Mouse (Mus musculus): ENCODE data around the gene Fbxo11. TPM values are rescaled to one million over a fixed set of nuclear protein-coding genes. Genes with fewer than 3 reads are reported as not detected.

Fbxo11 gene
- polyA plus RNA-seq (2016; fragmentation: Nextera tagmentation; extraction: Ambion mirVana), result 25.0 and 27.6 TPM in 2 replicates

DNA sequence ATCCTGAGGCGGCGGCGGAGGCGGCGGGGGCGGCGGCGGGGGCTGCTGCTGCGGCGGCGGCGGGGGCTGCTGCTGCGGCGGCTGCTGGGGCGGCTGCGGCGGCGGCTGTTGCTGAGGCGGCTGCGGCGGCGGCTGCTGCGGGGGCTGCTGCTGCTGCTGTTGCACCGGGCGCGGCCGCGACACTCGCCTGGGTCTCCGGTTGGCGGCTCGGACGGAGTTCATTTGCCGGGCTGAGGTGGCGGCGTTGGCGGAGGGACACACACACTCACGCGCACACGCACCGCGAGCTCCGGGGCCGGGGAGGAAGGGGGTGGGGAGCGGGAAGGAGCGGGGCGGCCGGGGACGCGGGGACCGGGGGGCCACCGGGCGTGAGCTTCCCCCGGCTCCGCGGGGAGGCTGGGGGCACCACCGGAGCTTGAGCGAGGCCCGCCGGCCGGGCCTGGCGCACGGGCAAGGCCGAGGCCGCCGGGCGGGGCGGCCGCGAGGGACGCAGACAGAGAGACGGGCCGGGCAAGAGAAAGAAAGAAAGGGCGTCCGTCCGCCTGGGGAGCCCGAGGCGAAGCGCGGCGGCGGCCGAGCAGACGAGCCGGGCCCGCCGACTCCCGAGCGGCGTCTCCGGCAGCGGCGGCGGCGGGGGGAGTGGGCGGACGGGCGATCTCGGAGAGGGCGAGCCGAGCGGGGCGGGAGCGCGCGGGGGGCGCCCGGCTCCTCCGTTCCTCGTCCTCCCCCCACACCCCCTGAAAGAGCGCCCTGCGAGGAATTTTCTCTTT is at the start of gene Fbxo11:
Fbxo11 (minus strand) TSS at position 261 of the 770 bp plus-strand sequence.
- WGBS, result under 1% methylated on average over 82 of the region's 112 CpGs
- H3K36me3 ChIP-seq, result no peaks in the 10 kb centered on the region
- peak within 1 kb of the TSS; percentile 100 for H3K9ac ChIP-seq

DNA sequence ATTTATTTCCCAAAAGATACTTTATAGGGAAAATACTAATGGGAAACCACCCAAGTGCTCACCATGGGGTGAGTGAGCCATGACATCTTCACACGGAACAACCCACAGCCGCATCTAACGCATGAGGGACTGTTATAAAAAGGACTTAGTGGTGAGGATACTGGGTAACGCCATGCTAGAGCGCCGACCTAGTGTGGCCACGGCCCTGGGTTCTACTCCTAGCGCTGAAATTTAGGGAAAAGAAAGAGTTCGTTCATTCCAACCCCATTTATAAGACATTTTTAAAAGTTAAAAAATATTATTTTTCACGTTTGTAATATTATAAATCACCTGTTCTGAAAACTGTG is 48.8 kb upstream of the Fbxo11 start:
- Histone ChIP-seq H3K4me1 (no peaks in the 10 kb centered on the region), H3K9ac (no peak overlapping the region), H3K9me3 (no peaks in the 10 kb centered on the region), H3K36me3 (no peaks in the 10 kb centered on the region), H3K27me3 (no peaks in the 10 kb centered on the region), H3K27ac (no peak overlapping the region), H3K4me2 (replicated peaks) (no peak overlapping the region), H3K4me3 (no peak overlapping the region)
- 94% methylated on average over 10 of the region's 10 CpGs for WGBS
- ATAC-seq (ENCODE audit: insufficient number of reproducible peaks, insufficient read depth, low FRiP score, low TSS enrichment), result no peak

More for the DNA sequence above, at the start of gene Fbxo11:
- Histone ChIP-seq H3K27me3 (no peaks in the 10 kb centered on the region), H3K4me3 (peak within 1 kb of the TSS; percentile 98), H3K27ac (peak within 1 kb of the TSS; percentile 100), H3K4me2 (replicated peaks) (peak within 1 kb of the TSS; percentile 63), H3K9me3 (no peaks in the 10 kb centered on the region), H3K4me1 (peaks cover 8% of the 10 kb centered on the region)
- peak; percentile 1; the same call in 1 of the 2 replicates for ATAC-seq (ENCODE audit: insufficient number of reproducible peaks, insufficient read depth, low FRiP score, low TSS enrichment)

GRCm38 (mm10) chr17:88113015-88113882 is 48.2 kb upstream of the Fbxo11 start:
- no peaks in the 10 kb centered on the region for H3K4me1 ChIP-seq
- H3K9ac ChIP-seq, result no peak overlapping the region
- H3K9me3 ChIP-seq, result no peaks in the 10 kb centered on the region
- H3K4me2 ChIP-seq (replicated peaks), result no peak overlapping the region
- ATAC-seq (ENCODE audit: insufficient number of reproducible peaks, insufficient read depth, low FRiP score, low TSS enrichment), result no peak
- no peak overlapping the region for H3K4me3 ChIP-seq
- 82% methylated on average over 12 of the region's 12 CpGs for WGBS
- H3K27me3 ChIP-seq, result no peaks in the 10 kb centered on the region
- H3K36me3 ChIP-seq, result no peaks in the 10 kb centered on the region
- no peak overlapping the region for H3K27ac ChIP-seq

DNA sequence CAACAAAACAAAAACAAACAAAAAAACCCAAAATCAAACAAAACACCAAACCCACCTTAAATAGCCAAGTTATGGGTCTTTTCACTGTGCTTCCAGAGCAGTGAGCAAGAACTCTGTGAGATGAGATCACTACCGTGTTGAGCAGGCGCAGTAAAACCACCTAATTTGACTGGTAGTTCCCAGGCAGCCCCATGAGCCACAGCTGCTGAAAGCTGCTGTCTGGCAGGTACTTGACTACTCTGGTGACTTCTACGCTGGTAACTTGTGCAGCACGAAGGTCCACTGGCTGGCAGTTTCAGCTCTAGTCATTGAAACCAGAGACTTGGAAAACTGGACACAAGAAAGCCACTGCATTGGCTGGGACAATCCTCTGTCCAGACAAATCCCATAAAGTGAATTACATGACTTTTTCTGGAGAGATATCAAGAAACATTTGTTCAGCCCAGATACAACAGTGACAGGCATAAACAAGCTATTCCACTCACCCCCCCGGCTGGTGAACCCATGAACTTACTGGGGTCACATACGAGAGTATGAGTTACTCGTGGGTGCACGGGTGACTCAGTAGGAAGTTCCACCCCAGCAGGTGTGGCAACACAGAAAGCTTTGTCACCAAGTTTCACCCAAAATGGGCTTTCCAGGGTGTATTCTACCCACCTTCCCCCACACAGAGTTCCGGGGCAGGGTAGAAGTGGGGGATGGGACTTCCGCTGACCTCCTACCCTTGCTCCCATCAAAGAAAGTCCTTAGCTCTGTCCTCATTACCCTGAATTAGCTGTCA is 47.0 kb upstream of the Fbxo11 start:
- Histone ChIP-seq H3K4me1 (no peaks in the 10 kb centered on the region), H3K27me3 (no peaks in the 10 kb centered on the region), H3K36me3 (no peaks in the 10 kb centered on the region), H3K9me3 (no peaks in the 10 kb centered on the region), H3K27ac (no peak overlapping the region), H3K4me2 (replicated peaks) (no peak overlapping the region), H3K9ac (no peak overlapping the region), H3K4me3 (no peak overlapping the region)
- ATAC-seq (ENCODE audit: insufficient number of reproducible peaks, insufficient read depth, low FRiP score, low TSS enrichment), result no peak
- 63% methylated on average over 10 of the region's 10 CpGs for WGBS

DNA sequence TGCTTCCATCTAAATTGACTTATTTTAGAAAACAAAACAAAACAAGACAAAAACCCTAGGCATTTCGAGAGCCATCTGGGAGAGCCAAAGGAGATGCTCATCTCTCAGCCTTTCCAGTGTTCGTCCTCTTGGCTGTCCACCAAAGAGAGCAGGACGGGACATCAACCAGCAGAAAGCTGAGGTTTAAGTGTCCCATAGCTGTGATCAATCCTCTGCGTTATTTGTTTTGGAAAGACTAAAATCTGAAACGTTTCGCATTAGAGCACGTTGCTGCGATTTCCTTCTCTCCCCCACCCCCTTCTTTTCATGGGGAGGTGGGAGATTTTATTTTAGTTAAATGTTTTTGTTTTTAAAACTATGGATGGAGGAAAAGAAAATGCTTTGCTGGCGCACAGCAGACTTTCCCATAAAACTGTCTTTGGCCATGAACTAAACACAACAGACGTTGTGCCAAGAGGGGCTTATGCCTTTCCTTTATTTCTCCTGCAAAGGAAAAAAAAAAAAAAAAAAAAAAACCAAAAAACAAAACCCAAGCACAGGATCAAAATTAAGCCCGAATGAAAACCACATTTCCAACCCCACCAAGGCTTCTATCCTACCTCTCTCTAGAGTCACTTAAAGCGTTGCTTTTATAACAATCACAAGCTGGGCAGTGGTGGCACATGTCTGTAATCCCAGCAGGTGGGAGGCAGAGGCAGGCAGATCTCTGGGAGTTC is 46.1 kb upstream of the Fbxo11 start:
- no peak for ATAC-seq (ENCODE audit: insufficient number of reproducible peaks, insufficient read depth, low FRiP score, low TSS enrichment)
- H3K9ac ChIP-seq, result no peak overlapping the region
- WGBS, result 89% methylated on average over 12 of the region's 12 CpGs

GRCm38 (mm10) chr17:88107708-88108107 is 42.6 kb upstream of the Fbxo11 start:
- 82% methylated on average over 4 of the region's 4 CpGs for WGBS
- H3K4me3 ChIP-seq, result no peak overlapping the region
- H3K4me1 ChIP-seq, result no peaks in the 10 kb centered on the region
- ATAC-seq (ENCODE audit: insufficient number of reproducible peaks, insufficient read depth, low FRiP score, low TSS enrichment), result no peak
- no peak overlapping the region for H3K4me2 ChIP-seq (replicated peaks)
- H3K27me3 ChIP-seq, result no peaks in the 10 kb centered on the region
- no peak overlapping the region for H3K27ac ChIP-seq
- no peak overlapping the region for H3K9ac ChIP-seq
- no peaks in the 10 kb centered on the region for H3K36me3 ChIP-seq
- H3K9me3 ChIP-seq, result no peaks in the 10 kb centered on the region

More for the DNA sequence above, 46.1 kb upstream of the Fbxo11 start:
- no peaks in the 10 kb centered on the region for H3K4me1 ChIP-seq
- H3K27ac ChIP-seq, result no peak overlapping the region
- no peak overlapping the region for H3K4me2 ChIP-seq (replicated peaks)
- no peak overlapping the region for H3K4me3 ChIP-seq
- no peaks in the 10 kb centered on the region for H3K27me3 ChIP-seq
- no peaks in the 10 kb centered on the region for H3K36me3 ChIP-seq
- H3K9me3 ChIP-seq, result no peaks in the 10 kb centered on the region

GRCm38 (mm10) chr17:88106365-88106764 is 41.3 kb upstream of the Fbxo11 start:
- no peak for ATAC-seq (ENCODE audit: insufficient number of reproducible peaks, insufficient read depth, low FRiP score, low TSS enrichment)
- H3K4me1 ChIP-seq, result no peaks in the 10 kb centered on the region
- no peak overlapping the region for H3K4me3 ChIP-seq
- no peak overlapping the region for H3K9ac ChIP-seq
- H3K9me3 ChIP-seq, result no peaks in the 10 kb centered on the region
- H3K36me3 ChIP-seq, result no peaks in the 10 kb centered on the region
- H3K4me2 ChIP-seq (replicated peaks), result no peak overlapping the region
- no peaks in the 10 kb centered on the region for H3K27me3 ChIP-seq
- no peak overlapping the region for H3K27ac ChIP-seq
- WGBS, result 89% methylated on average over 9 of the region's 9 CpGs

GRCm38 (mm10) chr17:88102597-88102996 is 37.5 kb upstream of the Fbxo11 start:
- Histone ChIP-seq H3K36me3 (no peaks in the 10 kb centered on the region), H3K27ac (no peak overlapping the region), H3K27me3 (no peaks in the 10 kb centered on the region), H3K4me2 (replicated peaks) (no peak overlapping the region), H3K9ac (no peak overlapping the region), H3K4me3 (no peak overlapping the region), H3K4me1 (no peaks in the 10 kb centered on the region), H3K9me3 (no peaks in the 10 kb centered on the region)
- 81% methylated on average over 7 of the region's 7 CpGs for WGBS
- no peak for ATAC-seq (ENCODE audit: insufficient number of reproducible peaks, insufficient read depth, low FRiP score, low TSS enrichment)

GRCm38 (mm10) chr17:88098181-88098852 is 33.2 kb upstream of the Fbxo11 start:
- WGBS, result 89% methylated on average over 9 of the region's 9 CpGs
- Histone ChIP-seq H3K27ac (no peak overlapping the region), H3K9ac (no peak overlapping the region), H3K4me2 (replicated peaks) (no peak overlapping the region), H3K4me3 (no peak overlapping the region), H3K4me1 (no peaks in the 10 kb centered on the region), H3K36me3 (no peaks in the 10 kb centered on the region), H3K27me3 (no peaks in the 10 kb centered on the region), H3K9me3 (no peaks in the 10 kb centered on the region)
- no peak for ATAC-seq (ENCODE audit: insufficient number of reproducible peaks, insufficient read depth, low FRiP score, low TSS enrichment)

DNA sequence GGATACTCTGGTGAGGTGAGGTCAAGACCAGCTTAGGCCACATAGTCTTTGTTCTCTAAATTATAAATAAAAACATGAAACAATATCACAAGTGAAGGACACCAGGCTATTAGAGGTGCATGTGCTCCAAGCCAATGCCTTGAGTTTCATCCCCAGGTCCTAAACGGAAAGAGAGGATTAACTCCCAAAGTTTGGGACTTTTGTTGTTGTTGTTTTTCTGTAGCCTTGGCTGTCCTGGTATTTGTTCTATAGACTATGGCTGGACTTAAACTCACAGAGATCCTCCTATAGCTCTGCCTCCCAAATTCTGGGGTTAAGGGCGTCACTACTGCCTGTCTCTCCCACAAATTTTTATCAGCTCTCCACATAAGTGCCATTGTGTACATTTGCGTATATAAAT is 32.5 kb upstream of the Fbxo11 start:
- H3K4me1 ChIP-seq, result no peaks in the 10 kb centered on the region
- H3K4me3 ChIP-seq, result no peak overlapping the region
- H3K9me3 ChIP-seq, result no peaks in the 10 kb centered on the region
- no peak for ATAC-seq (ENCODE audit: insufficient number of reproducible peaks, insufficient read depth, low FRiP score, low TSS enrichment)
- no peak overlapping the region for H3K27ac ChIP-seq
- H3K9ac ChIP-seq, result no peak overlapping the region
- H3K4me2 ChIP-seq (replicated peaks), result no peak overlapping the region
- H3K27me3 ChIP-seq, result no peaks in the 10 kb centered on the region
- no peaks in the 10 kb centered on the region for H3K36me3 ChIP-seq
- WGBS, result 92% methylated on average over 3 of the region's 3 CpGs
